Mouse (Mus musculus): Measurements from ENCODE around the gene Schip1. TPM values are rescaled to one million over a fixed set of nuclear protein-coding genes. Genes with fewer than 3 reads are reported as not detected.
A peak's percentile ranks its signal among the peaks of the same experiment; 100 is the strongest.

Schip1 gene
- polyA plus RNA-seq, 2 experiments, result 12.1 to 18.9 TPM

DNA sequence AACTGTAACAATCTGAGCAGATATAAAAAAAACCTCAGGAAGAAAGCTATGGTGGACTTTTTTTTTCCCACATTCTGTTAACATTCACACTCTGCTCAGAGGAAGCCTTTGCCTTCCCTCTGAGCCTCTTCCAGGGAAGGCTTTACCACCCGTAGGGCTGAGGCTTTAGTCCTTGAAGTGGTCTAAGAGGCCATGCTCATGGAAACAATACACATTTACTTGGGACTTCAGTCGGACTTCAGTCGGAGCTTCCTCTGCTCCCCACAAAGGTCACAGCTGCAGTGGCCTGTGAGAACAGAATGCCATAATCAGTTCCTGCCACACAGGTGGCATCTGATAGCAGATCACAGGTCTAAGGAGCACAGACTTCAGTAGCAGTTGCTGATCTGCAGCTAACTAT is 471.5 kb downstream of the Schip1 start:
- no peak overlapping the region for H3K4me3 ChIP-seq (replicated peaks; ENCODE audit: low read length)
- TF ChIP-seq POLR2A (IDR thresholded peaks at IDR 0.05; ENCODE audit: borderline replicate concordance, extremely low read depth, insufficient read depth, insufficient read length), result no peak
- H3K27ac ChIP-seq (replicated peaks; ENCODE audit: low read depth, low read length), result no peak overlapping the region
- no peak overlapping the region for H3K4me2 ChIP-seq (replicated peaks; ENCODE audit: low read depth, low read length, severe bottlenecking)
- no peaks in the 10 kb centered on the region for H3K36me3 ChIP-seq (ENCODE audit: control insufficient read depth, insufficient read depth, low read length)
- H3K9ac ChIP-seq (ENCODE audit: low read depth, low read length, severe bottlenecking), result no peak overlapping the region
- ATAC-seq (ENCODE audit: low FRiP score, low read depth), result no peak
- no peaks in the 10 kb centered on the region for H3K27me3 ChIP-seq (ENCODE audit: control insufficient read depth, insufficient read depth, low read length)
- H3K9me3 ChIP-seq (ENCODE audit: control insufficient read depth, low read length), result no peaks in the 10 kb centered on the region
- 66% methylated on average over 3 of the region's 3 CpGs for WGBS
- DNase-seq (ENCODE audit: low spot score), result no peak
- peaks cover 6% of the 10 kb centered on the region; the same call in 1 of the 2 replicates for H3K4me1 ChIP-seq (ENCODE audit: control insufficient read depth, insufficient read depth, low read length)

DNA sequence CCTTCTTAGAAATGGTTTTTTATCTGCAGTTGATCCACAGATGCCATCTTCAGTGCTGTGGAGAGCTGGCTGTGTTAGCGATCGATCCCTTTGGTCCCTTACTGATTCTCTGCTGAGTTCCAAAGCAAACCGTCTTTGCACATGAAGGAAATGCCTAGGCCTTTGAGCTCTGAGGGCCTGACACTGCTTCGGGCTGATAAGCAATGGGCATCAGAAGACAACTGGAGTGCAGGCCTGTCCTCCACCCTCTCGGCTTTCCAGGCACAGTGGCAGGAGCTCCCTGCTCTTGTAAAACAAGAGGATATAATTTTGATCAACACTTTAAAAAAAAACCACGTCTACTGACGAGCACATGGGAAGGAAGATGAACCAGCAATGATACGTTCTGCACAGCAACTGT is 477.1 kb downstream of the Schip1 start:
- ATAC-seq (ENCODE audit: low FRiP score, low read depth), result no peak
- 84% methylated on average over 8 of the region's 8 CpGs for WGBS

GRCm38 (mm10) chr3:68542944-68543501 is 478.4 kb downstream of the Schip1 start:
- 6% methylated on average over 7 of the region's 7 CpGs for WGBS
- H3K4me3 ChIP-seq (replicated peaks; ENCODE audit: low read length), result 0 out of 2 replicates have a peak overlapping the region, but pooled peaks have one; percentile 19
- no peaks in the 10 kb centered on the region for H3K36me3 ChIP-seq (ENCODE audit: control insufficient read depth, insufficient read depth, low read length)
- no peaks in the 10 kb centered on the region for H3K9me3 ChIP-seq (ENCODE audit: control insufficient read depth, low read length)
- no peak overlapping the region for H3K9ac ChIP-seq (ENCODE audit: low read depth, low read length, severe bottlenecking)
- 0 out of 2 replicates have a peak, but pooled peaks cover 3% of the 10 kb centered on the region for H3K4me1 ChIP-seq (ENCODE audit: control insufficient read depth, insufficient read depth, low read length)
- no peak overlapping the region for H3K27ac ChIP-seq (replicated peaks; ENCODE audit: low read depth, low read length)
- 0 out of 2 replicates have a peak, but pooled peaks have one; percentile 50 for ATAC-seq (ENCODE audit: low FRiP score, low read depth)
- peak; percentile 38 for DNase-seq (ENCODE audit: low spot score)
- TF ChIP-seq POLR2A (IDR thresholded peaks at IDR 0.05; ENCODE audit: borderline replicate concordance, extremely low read depth, insufficient read depth, insufficient read length), result no peak
- H3K4me2 ChIP-seq (replicated peaks; ENCODE audit: low read depth, low read length, severe bottlenecking), result peak overlapping the region; percentile 45
- H3K27me3 ChIP-seq (ENCODE audit: control insufficient read depth, insufficient read depth, low read length), result no peaks in the 10 kb centered on the region

More for the DNA sequence above, 477.1 kb downstream of the Schip1 start:
- Histone ChIP-seq H3K4me2 (replicated peaks; ENCODE audit: low read depth, low read length, severe bottlenecking) (no peak overlapping the region), H3K27ac (replicated peaks; ENCODE audit: low read depth, low read length) (no peak overlapping the region), H3K27me3 (ENCODE audit: control insufficient read depth, insufficient read depth, low read length) (no peaks in the 10 kb centered on the region), H3K4me1 (ENCODE audit: control insufficient read depth, insufficient read depth, low read length) (0 out of 2 replicates have a peak, but pooled peaks cover 3% of the 10 kb centered on the region), H3K9me3 (ENCODE audit: control insufficient read depth, low read length) (no peaks in the 10 kb centered on the region), H3K9ac (ENCODE audit: low read depth, low read length, severe bottlenecking) (no peak overlapping the region), H3K4me3 (replicated peaks; ENCODE audit: low read length) (no peak overlapping the region), H3K36me3 (ENCODE audit: control insufficient read depth, insufficient read depth, low read length) (no peaks in the 10 kb centered on the region)
- no peak for TF ChIP-seq POLR2A (IDR thresholded peaks at IDR 0.05; ENCODE audit: borderline replicate concordance, extremely low read depth, insufficient read depth, insufficient read length)
- DNase-seq (ENCODE audit: low spot score), result no peak

DNA sequence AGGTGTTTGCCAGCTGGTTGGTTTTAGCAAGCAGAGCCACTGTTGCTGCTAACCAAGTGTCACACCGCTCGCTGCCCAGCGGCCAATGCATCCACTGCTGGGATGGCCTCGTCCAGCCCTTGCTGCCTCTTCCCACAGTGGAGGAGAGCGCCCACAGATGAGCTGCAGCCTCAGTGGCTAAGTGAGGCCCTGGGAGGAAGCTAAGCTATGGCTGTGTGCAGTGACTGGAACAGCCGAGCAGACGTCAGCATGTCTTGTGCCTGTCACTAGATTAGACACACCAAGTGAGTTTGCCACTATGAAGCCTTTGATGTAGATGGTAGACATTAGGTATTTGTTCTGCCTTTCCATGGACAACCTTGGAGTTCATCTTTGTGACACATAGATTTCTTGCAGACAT is 480.2 kb downstream of the Schip1 start:
- no peaks in the 10 kb centered on the region for H3K4me1 ChIP-seq (ENCODE audit: control insufficient read depth, insufficient read depth, low read length)
- no peaks in the 10 kb centered on the region for H3K9me3 ChIP-seq (ENCODE audit: control insufficient read depth, low read length)
- TF ChIP-seq POLR2A (IDR thresholded peaks at IDR 0.05; ENCODE audit: borderline replicate concordance, extremely low read depth, insufficient read depth, insufficient read length), result no peak
- no peak overlapping the region for H3K9ac ChIP-seq (ENCODE audit: low read depth, low read length, severe bottlenecking)
- 81% methylated on average over 7 of the region's 7 CpGs for WGBS
- no peak for DNase-seq (ENCODE audit: low spot score)
- H3K27me3 ChIP-seq (ENCODE audit: control insufficient read depth, insufficient read depth, low read length), result no peaks in the 10 kb centered on the region
- H3K4me2 ChIP-seq (replicated peaks; ENCODE audit: low read depth, low read length, severe bottlenecking), result no peak overlapping the region
- no peak for ATAC-seq (ENCODE audit: low FRiP score, low read depth)
- H3K36me3 ChIP-seq (ENCODE audit: control insufficient read depth, insufficient read depth, low read length), result no peaks in the 10 kb centered on the region
- H3K4me3 ChIP-seq (replicated peaks; ENCODE audit: low read length), result no peak overlapping the region
- H3K27ac ChIP-seq (replicated peaks; ENCODE audit: low read depth, low read length), result no peak overlapping the region

DNA sequence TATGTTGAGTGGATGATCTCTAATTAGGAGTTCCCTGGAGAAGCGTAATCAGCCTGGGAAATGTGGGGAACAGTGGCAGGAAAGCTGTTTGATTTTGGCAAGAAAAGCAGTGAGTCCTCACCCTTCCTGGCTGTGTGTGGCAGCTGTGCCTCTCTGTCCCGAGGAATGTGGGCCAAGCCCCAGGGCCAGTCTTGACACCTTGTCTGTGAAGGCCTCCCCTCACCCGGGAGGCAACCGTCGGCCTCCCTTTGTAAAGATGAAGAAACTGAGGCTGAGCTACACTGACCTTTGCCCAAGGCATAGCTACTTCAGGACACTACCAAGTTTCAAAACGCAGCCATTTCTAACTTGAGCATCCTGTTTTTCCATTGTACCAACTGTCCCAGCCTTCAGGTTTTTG is 481.3 kb downstream of the Schip1 start:
- no peaks in the 10 kb centered on the region for H3K9me3 ChIP-seq (ENCODE audit: control insufficient read depth, low read length)
- DNase-seq (ENCODE audit: low spot score) (no peak), ATAC-seq (ENCODE audit: low FRiP score, low read depth) (no peak)
- H3K27me3 ChIP-seq (ENCODE audit: control insufficient read depth, insufficient read depth, low read length), result no peaks in the 10 kb centered on the region
- H3K4me2 ChIP-seq (replicated peaks; ENCODE audit: low read depth, low read length, severe bottlenecking), result no peak overlapping the region
- H3K4me1 ChIP-seq (ENCODE audit: control insufficient read depth, insufficient read depth, low read length), result no peaks in the 10 kb centered on the region
- no peak overlapping the region for H3K9ac ChIP-seq (ENCODE audit: low read depth, low read length, severe bottlenecking)
- H3K27ac ChIP-seq (replicated peaks; ENCODE audit: low read depth, low read length), result no peak overlapping the region
- H3K4me3 ChIP-seq (replicated peaks; ENCODE audit: low read length), result no peak overlapping the region
- no peak for TF ChIP-seq POLR2A (IDR thresholded peaks at IDR 0.05; ENCODE audit: borderline replicate concordance, extremely low read depth, insufficient read depth, insufficient read length)
- no peaks in the 10 kb centered on the region for H3K36me3 ChIP-seq (ENCODE audit: control insufficient read depth, insufficient read depth, low read length)
- WGBS, result 46% methylated on average over 6 of the region's 6 CpGs
